Comparison of ENCODE assay signal across 8 mouse cellular contexts in the genomic region with DNA sequence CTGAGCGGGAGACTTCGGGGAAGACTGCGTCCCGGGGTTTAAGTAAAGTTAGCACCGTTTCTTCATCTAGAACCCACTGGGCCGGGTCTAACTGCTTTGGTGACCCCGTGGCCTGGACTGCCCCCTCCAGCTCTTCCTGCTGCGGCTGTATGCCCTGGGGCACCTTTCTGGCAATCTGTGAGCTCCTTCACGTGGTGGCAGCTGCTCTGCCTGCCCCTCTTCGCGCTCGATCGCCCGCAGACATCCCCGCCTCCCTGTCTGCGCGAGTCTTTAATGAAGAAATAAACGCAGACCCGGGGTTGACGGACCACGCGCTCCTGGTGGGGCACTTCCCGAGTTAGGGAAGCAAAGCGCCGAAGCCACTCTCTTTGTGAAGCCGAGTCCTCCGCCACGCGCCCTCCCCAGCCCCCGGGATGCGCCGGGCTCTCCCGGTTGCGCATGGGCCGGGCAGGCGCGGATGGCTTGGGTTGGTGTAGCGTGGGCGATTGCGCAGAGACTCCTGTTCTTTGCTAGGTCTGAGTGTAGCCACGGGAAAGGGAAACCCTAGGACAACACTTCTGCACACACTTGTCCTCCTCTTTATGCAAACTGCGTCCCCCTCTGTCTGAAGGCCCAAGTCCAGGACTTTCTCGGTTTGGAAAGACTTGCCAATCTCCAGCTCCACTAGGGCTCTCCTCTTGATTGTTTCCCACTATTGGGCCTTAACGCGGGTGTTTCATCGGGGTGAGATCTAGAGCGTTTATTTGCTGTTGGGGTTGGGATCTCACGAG. TPM values are rescaled to one million over a fixed set of nuclear protein-coding genes. Genes with fewer than 3 reads are reported as not detected.
DNase-seq lines count a peak whose midpoint lies in the region; ATAC-seq and TF ChIP-seq lines count a peak whose summit lies in the region.

No protein-coding gene starts in this region.

- no peak overlapping the region for H3K27ac ChIP-seq in embryonic fibroblast, embryonic 13.5 days (ENCODE audit: insufficient read depth, low read length)
- H3K27ac ChIP-seq in hindbrain, embryonic 15.5 days (replicated peaks), result peak overlapping the region; percentile 67
- H3K27ac ChIP-seq in left cerebral cortex, adult 2 months, result no peak overlapping the region
- H3K27ac ChIP-seq in midbrain, embryonic 14.5 days (replicated peaks; ENCODE audit: low read depth, low read length), result peak overlapping the region; percentile 45

- H3K27me3 ChIP-seq in hindbrain, embryonic 15.5 days, result no peaks in the 10 kb centered on the region
- H3K27me3 ChIP-seq in midbrain, embryonic 14.5 days (ENCODE audit: control insufficient read depth, insufficient read depth, low read length), result peaks cover 5% of the 10 kb centered on the region; the same call in 1 of the 2 replicates

- no peak for TF ChIP-seq POLR2A in embryonic fibroblast, embryonic 13.5 days (IDR thresholded peaks at IDR 0.05; ENCODE audit: low read depth, low read length)

- ATAC-seq in hindbrain, embryonic 15.5 days (ENCODE audit: low FRiP score, low read depth), result peak; percentile 44
- ATAC-seq in midbrain, embryonic 14.5 days (ENCODE audit: low FRiP score, low TSS enrichment), result peak; percentile 25; the same call in 1 of the 2 replicates

- peak; percentile 10 for DNase-seq in ovary, postnatal 36 days (ENCODE audit: low spot score)
- DNase-seq in ovary, adult 18-20 months (ENCODE audit: low spot score), result no peak
- DNase-seq in left cerebral cortex, adult 2 months (ENCODE audit: extremely low spot score in 1 of 2, low spot score in 2 of 2), result peak; percentile 26 to 53
- DNase-seq in midbrain, embryonic 14.5 days, result peak; percentile 73
- peak; percentile 14 for DNase-seq in testis, postnatal 14 days (ENCODE audit: low spot score)
- DNase-seq in spleen, postnatal 14 days (ENCODE audit: low spot score in 2 of 2), result no peak

- no peaks in the 10 kb centered on the region for H3K36me3 ChIP-seq in hindbrain, embryonic 15.5 days
- H3K36me3 ChIP-seq in midbrain, embryonic 14.5 days (ENCODE audit: control insufficient read depth, insufficient read depth, low read length), result no peaks in the 10 kb centered on the region

- no peaks in the 10 kb centered on the region for H3K4me1 ChIP-seq in embryonic fibroblast, embryonic 13.5 days (ENCODE audit: control insufficient read depth, insufficient read depth, low read length)
- peaks cover 28% of the 10 kb centered on the region for H3K4me1 ChIP-seq in hindbrain, embryonic 15.5 days (replicated peaks)
- peaks cover 21% of the 10 kb centered on the region for H3K4me1 ChIP-seq in midbrain, embryonic 14.5 days (ENCODE audit: control insufficient read depth, insufficient read depth, low read length)

- under 1% methylated on average over 48 of the region's 48 CpGs for WGBS in hindbrain, embryonic 15.5 days
- under 1% methylated on average over 48 of the region's 48 CpGs for WGBS in midbrain, embryonic 14.5 days

- intact Hi-C loops in left cerebral cortex, adult 2 months (cut with DNase I), result loop anchor here (10.0 kb wide), 1 partner anchor 1541 kb away; no protein-coding TSS in a partner anchor

- H3K9ac ChIP-seq in hindbrain, embryonic 15.5 days, result peak overlapping the region; percentile 57
- peak overlapping the region; percentile 76 for H3K9ac ChIP-seq in midbrain, embryonic 14.5 days (replicated peaks; ENCODE audit: low read length)

- H3K4me2 ChIP-seq in hindbrain, embryonic 15.5 days, result peak overlapping the region; percentile 87
- H3K4me2 ChIP-seq in midbrain, embryonic 14.5 days (ENCODE audit: low read length), result peak overlapping the region; percentile 96

- no peaks in the 10 kb centered on the region for H3K9me3 ChIP-seq in hindbrain, embryonic 15.5 days
- no peaks in the 10 kb centered on the region for H3K9me3 ChIP-seq in midbrain, embryonic 14.5 days (ENCODE audit: control insufficient read depth, low read length)

- no peak for TF ChIP-seq CTCF in embryonic fibroblast, embryonic 13.5 days (IDR thresholded peaks at IDR 0.05; ENCODE audit: borderline replicate concordance, insufficient read depth, low read length)
- TF ChIP-seq CTCF in left cerebral cortex, adult 2 months (IDR thresholded peaks at IDR 0.05), result no peak

- peak overlapping the region; percentile 74 for H3K4me3 ChIP-seq in embryonic fibroblast, embryonic 13.5 days (ENCODE audit: insufficient read depth, low read length)
- peak overlapping the region; percentile 66 for H3K4me3 ChIP-seq in hindbrain, embryonic 15.5 days
- H3K4me3 ChIP-seq in left cerebral cortex, adult 2 months, result peak overlapping the region; percentile 70
- H3K4me3 ChIP-seq in midbrain, embryonic 14.5 days (replicated peaks; ENCODE audit: low read depth, low read length), result peak overlapping the region; percentile 77

RNA-seq across cellular contexts. Expression of a gene that starts 3.1 kb away (rescaled TPM):
- polyA plus RNA-seq in embryonic fibroblast, embryonic 13.5 days (2011; ENCODE audit: insufficient read length, low read depth, missing spikeins), result 258 and 328 TPM in 2 replicates
- 22.2 and 22.9 TPM in 2 replicates for polyA plus RNA-seq in hindbrain, embryonic 15.5 days (2015; fragmentation: Nextera tagmentation; extraction: Ambion mirVana)
- 10 to 100 TPM; 39.4 to 41.2 TPM for total RNA-seq in left cerebral cortex, adult 2 months (2021)
- polyA plus RNA-seq in midbrain, embryonic 14.5 days (2014; fragmentation: Nextera tagmentation; extraction: Ambion mirVana), result 24.1 and 25.7 TPM in 2 replicates

Comparison
In these comparisons a context has a peak if more than half of its experiments do, and no peak if none do; other contexts are left out.
1. DNase-seq: peak in ovary, postnatal 36 days (single experiment), left cerebral cortex, adult 2 months (2 of 2), midbrain, embryonic 14.5 days (single experiment) and testis, postnatal 14 days (single experiment); none in ovary, adult 18-20 months (single experiment) and spleen, postnatal 14 days (0 of 2).
2. H3K27ac ChIP-seq: peak in hindbrain, embryonic 15.5 days (single experiment) and midbrain, embryonic 14.5 days (single experiment); none in embryonic fibroblast, embryonic 13.5 days (single experiment) and left cerebral cortex, adult 2 months (single experiment).
3. Peak in every context shown above with its lines, with median percentiles within 50 percentile points of each other: H3K4me3 ChIP-seq.